Mouse (Mus musculus) kidney, postnatal 25 days (tissue): ENCODE measurements around the gene Smc1a.

Source experiments
- DNase-seq, 2 experiments: peaks; one replicate each; pipeline ENCODE4 v3.0.0; 2021; ENCODE audit warnings: mixed read lengths in 2 of 2

The Smc1a gene

DNA sequence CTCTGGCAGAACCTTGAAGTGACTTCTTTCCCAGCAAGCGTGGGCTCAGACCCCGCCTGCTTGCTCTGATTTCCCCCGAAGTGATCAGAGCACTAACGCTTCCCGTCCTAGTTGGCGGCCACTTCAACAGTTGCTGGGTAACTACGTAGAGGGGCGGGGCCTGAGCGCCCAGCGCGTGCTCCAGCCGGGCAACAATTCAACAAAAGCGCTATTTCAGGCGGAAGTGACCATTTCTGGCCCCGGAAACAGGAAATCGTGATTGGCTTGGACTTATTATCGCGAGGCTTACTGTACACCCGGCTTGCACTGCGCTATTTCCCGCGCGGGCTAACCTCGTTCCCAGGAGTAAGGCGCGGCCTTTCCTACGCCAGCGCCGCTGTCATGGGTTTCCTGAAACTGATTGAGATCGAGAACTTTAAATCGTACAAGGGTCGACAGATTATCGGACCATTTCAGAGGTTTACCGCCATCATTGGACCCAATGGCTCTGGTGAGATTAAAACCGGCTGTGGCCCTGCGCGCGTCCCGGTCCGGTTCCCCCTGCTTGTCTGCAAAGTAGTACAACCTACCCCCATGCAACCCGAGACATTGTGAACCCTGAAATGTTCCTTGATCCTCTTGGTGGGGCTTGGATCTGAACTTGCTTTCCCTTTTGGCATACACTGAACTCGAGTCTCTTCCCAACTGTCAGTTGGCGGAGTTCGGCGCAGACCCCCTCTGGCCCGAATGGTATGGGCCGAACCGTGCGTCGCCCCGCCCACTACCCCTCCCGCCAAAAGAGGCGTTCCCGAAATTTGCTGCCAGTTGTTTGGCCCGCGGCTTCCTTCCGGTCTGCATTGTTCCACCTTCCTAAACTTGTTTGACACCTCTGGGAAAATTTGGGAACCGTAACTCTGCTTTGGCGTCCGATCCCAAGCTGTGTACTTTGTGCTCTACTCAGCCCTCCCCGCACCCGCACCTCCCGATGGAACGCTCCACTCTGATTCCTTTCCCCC, at the start of gene Smc1a, which contains the start of gene Ribc1:
Smc1a (plus strand) TSS at position 278 of the 995 bp plus-strand sequence.
Ribc1 (minus strand) TSS at position 145 of the 995 bp plus-strand sequence.
- DNase-seq: peak; percentile 91 to 95

- DNase-seq: no peak
Observed at GRCm38 (mm10) chrX:151999006-151999710, 17.1 kb upstream of the Smc1a start.

DNA sequence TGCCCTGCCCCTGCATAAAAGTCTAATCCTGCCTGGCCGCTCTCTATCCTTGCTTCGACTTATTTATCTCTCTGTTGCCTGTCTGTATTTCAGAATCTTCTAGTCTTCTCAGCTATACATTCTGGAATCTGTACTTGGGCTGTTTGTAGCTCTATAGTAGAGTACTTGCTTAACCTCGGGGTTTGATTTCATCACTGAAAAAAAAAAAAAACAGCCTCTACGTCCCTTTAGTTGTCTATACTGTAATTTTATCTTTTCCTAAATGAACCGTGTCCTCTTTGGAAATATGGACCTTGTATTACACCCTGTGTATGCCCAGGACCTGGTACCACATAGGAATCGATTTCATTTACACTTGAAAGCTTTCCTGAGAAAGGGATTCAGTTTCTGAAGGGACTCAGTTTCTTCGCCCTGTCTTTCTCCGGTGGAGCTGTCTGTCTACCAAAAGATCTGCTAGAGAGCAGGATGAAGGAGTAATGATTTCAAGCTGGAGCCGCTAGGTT, 15.0 kb upstream of the Smc1a start:
- DNase-seq: no peak

DNA sequence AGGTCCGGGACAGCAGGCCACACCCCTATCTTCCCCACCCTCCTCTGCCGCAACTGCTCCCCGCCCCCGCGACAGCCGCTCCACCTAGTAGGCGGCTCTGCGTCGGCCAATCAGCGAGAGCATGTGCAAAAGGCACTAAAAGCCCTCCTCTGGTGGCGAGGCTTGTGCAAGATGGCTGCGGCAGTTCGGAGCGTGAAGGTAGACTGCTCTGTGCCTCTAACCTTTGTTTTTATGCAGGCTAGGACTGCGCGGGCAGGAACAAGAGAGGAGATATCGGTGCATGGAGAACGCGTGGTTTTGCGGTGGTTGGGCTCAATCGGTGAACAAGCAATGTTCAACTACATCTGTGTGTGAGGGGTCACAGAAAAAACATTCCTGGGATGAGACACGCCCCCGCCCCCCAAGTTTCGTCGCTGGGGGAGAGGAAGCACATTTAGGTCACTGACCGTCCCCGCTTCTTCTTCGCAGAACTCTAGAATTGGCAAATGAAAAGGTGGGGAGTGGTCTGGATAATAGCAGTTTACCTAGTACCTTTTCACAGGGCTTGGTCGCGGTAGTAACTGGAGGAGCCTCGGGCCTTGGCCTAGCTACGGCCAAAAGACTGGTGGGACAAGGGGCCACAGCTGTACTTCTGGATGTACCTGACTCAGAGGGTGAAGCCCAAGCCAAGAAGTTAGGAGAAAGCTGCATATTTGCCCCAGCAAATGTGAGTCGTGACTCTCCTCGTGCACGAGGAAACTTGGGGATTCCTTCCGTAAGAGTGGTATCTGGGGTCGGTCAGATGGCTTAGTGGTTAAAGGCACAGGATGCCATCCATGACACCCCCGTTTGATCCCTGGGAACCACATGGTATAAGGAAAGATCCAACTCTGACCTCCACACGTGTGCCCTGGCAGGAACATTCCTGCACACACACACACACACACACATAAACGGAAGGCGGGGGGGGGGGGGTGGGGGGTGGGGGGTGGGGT, 14.2 kb upstream of the Smc1a start, which contains the start of gene Hsd17b10:
Hsd17b10 (plus strand) TSS at position 109 of the 974 bp plus-strand sequence.
- DNase-seq: peak; percentile 90 to 96

DNA sequence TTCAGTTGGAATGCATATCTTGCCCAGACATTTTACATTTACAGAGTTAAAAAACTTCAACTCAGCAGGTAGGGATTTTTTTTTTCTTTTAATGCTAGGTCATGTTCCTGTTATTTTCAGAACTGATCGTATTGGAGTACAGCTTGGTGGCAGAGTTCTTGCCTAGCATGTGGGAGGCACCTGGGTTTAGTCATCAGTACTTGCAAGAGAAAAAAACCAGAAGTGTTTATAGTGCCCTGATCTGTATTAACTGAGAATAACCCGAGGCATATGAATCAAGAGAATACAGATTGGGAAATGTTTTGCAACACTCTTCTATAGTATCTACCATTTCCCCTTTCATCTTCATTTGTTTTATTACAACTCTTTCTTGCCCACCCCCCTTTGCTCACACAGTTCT, 13.4 kb upstream of the Smc1a start:
- no peak for DNase-seq

DNA sequence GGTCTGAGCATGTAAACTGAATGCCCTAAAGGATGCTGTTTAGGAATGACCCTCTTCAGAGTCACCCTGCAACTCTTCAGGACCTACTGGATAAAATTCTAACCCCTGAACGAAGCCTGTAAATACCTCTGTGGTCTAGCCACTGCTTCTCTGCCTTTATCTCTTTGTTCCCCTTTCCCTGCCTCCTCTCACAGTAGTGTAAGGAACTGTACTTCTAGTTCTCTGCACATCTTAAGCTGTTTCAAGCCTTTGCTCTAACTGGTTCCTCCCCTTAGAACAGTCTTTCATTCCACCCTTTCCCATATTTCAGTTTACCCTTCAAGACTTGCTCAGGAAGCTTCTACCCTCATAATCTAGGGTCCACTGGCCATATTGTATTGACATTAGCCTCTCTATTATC, 8.4 kb upstream of the Smc1a start:
- DNase-seq: no peak

DNA sequence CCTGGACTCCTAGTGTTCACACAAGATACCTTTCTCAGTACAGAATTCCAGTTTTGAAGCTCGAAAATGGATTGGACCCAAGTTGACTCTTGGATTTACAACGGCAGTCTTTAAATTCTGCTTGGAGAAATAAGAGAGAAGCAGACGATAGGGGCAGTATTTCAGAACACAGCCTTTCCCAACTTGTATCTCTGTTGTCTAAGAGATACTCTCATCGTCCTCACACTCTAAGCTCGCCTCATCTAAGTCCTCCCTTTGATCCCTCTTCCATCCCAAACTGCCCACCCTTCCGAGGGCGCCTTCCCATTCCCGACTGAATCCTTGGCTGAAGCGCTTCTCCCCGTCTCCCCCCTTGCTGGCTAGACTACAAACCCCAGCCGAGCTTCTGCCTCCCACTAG, 477 bp upstream of the Smc1a start:
- no peak for DNase-seq

GRCm38 (mm10) chrX:152017186-152017585, 958 bp downstream of the Smc1a start:
- DNase-seq: no peak

- DNase-seq: no peak
Observed at GRCm38 (mm10) chrX:152019294-152019693, 3.1 kb downstream of the Smc1a start.

- DNase-seq: no peak
Observed at GRCm38 (mm10) chrX:152039865-152040264, 23.6 kb downstream of the Smc1a start.

DNA sequence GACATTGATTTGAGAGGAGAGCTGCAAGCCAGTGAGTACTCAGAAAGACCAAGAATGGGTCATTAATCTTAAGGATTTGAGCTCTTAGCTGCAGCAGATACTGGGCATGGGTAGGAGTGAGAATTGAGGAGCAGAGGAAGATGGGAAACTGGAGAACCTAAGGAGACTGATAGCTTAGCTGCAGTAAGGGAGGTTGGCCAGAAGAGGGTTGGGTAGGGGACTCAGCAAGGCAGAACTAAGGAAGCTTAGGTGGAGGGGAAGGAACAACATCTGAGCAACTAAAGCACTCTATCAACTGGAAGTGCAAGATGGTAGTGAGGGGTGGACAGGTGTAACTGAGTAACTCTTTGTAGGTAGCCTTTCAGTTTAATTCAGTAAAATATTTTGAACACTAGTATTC, 31.0 kb downstream of the Smc1a start:
- no peak for DNase-seq

DNA sequence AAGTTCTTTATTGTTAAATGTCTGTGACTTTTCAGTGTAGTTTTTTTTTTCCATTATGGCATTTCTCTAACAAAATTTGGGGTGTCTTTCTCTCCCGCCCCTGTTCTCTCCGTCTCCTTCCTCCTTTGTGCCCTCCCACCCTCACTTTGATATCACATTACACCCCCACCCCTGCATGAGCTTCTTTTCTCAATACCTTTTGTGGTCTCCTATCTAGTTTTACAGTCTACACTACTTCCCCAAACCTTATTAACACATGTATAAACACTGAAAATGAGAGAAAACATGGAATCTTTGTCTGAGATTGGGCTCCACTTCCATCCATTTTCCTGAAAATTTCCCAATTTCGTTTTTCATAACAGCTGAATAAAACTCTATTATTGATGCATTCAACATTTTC, 36.3 kb downstream of the Smc1a start:
- DNase-seq: no peak

GRCm38 (mm10) chrX:152054094-152054493, 37.9 kb downstream of the Smc1a start:
- DNase-seq: no peak

DNA sequence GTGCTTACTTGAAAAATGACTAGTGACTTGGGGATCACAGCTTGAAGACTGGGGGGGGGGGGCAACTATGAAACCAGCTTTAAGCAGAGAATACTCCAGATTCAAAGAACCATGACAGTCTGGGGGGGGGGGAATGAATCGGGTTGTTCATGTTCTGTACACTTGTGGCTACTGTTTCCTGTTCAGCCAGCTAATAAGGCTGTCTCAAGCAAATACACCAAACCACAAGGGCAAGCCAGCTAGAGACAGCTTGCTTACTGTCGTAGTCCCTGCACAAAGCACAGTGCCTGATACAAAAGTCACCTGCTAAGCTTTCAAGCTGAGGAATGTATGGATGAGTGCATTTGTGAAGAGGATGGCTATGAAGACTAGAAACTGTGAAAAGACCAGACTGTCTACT, 49.4 kb downstream of the Smc1a start:
- DNase-seq: no peak

DNA sequence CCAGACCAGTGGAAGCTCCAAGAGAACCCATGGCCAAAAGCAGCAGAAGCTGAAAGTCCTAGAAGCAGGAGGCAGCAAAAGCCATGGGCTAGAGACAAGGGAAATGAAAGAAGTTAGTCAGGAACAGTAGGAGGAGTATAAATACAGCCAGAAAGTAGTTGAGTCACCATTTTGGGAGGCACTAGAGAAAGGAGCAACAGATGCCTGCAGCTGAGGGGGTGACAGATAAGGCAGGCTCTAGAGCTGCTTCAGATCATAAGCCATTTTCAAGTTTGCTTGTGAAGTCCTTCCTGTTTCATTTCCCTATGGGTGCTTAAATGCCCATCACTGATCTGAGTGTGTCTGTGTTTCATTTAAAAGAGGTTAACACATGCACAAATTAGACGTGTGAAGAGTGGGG, 51.6 kb downstream of the Smc1a start:
- DNase-seq: no peak

DNA sequence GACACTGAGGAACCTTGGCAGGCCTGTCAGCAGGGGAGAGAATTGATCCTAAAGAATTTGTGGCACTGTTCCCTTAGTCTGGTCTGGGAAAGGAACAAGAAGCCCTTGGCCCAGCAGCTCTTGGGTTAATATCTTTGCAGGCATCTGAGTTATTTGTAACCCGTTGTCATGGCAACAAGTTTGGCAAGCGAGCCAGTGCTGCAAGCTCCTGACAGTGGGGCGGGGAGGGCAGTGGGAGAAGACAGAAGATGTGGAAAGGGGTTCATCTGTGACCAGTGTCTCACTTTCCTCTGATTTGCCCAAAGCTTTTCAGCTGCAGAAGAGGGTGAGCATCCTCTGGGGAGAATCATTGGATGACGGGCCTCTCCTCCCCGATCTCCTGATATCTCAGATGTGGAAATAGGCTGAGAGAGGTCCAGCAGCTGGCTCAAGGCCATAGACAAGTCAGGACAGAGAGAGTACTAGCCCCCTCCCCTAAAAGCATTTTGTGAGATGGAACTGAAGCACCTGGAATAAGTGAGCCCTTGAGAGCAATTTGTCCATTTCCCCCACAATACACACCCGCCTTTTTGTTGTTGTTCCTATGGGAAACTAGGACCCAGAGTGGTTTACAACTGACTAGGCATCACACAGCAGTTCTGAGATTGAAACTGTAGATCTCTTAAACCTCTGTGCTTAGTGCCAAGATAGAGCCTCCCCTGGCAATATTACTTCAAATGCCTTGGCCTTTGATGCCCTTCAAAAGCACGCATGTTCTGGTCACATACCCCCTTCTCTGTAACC, 73.8 kb downstream of the Smc1a start:
- peak in 1 of 2 experiments; percentile 9 for DNase-seq

- DNase-seq: no peak
Observed at GRCm38 (mm10) chrX:152097572-152097971, 81.3 kb downstream of the Smc1a start.
